Mouse (Mus musculus) hindbrain, embryonic 16.5 days (tissue): ENCODE measurements around the gene Snrpa. TPM values are rescaled to one million over a fixed set of nuclear protein-coding genes. Genes with fewer than 3 reads are reported as not detected.

ENCODE experiments used
- ATAC-seq: fragments of 200-750 bp; cut with Nextera tagmentation; 2 replicates; pipeline ENCODE4 v1.8.0; 2017; ENCODE audit warnings: moderate TSS enrichment, moderate library complexity
- H3K27ac ChIP-seq: fragments of 300-500 bp; sonication (generic); 2 replicates; pipeline ENCODE4 v1.5.1; 2014; ENCODE audit warnings: low read depth, mild to moderate bottlenecking, control low read depth, low read length, moderate library complexity
- H3K27me3 ChIP-seq: fragments of 300-500 bp; sonication (generic); replicated peaks from 2 replicates; pipeline ENCODE4 v1.6.1; 2014; ENCODE audit warnings: low read length; ENCODE audit not compliant: control insufficient read depth, insufficient read depth
- H3K36me3 ChIP-seq: fragments of 300-500 bp; sonication (generic); 2 replicates; pipeline ENCODE4 v1.6.1; 2014; ENCODE audit warnings: mild to moderate bottlenecking, low read length, moderate library complexity, mixed read lengths; ENCODE audit not compliant: control insufficient read depth, insufficient read depth
- H3K4me1 ChIP-seq: fragments of 300-500 bp; sonication (generic); 2 replicates; pipeline ENCODE4 v1.6.1; 2014; ENCODE audit warnings: low read depth, low read length; ENCODE audit not compliant: control insufficient read depth, insufficient read depth
- H3K4me2 ChIP-seq: fragments of 300-500 bp; sonication (generic); 2 replicates; pipeline ENCODE4 v1.6.1; 2014; ENCODE audit warnings: mild to moderate bottlenecking, low read length, control low read depth, moderate library complexity
- H3K4me3 ChIP-seq: fragments of 300-500 bp; sonication (generic); 2 replicates; pipeline ENCODE4 v1.5.1; 2014; ENCODE audit warnings: mild to moderate bottlenecking, low read length, control low read depth, moderate library complexity
- H3K9ac ChIP-seq: fragments of 300-500 bp; sonication (generic); 2 replicates; pipeline ENCODE4 v1.6.1; 2014; ENCODE audit warnings: low read depth, mild to moderate bottlenecking, control low read depth, low read length, moderate library complexity
- H3K9me3 ChIP-seq: fragments of 300-500 bp; sonication (generic); 2 replicates; pipeline ENCODE4 v1.6.1; 2014; ENCODE audit warnings: mild to moderate bottlenecking, low read length, moderate library complexity; ENCODE audit not compliant: control insufficient read depth
- WGBS: fragments of 180-500 bp; shearing (Covaris S2); extraction: QIAGEN DNeasy Blood & Tissue Kit; methylation state at CpG from one replicate; pipeline ENCODE4 v1.1.7; 2014; 5-methylcytosine and 5-hydroxymethylcytosine counted together
- polyA plus RNA-seq: library from polyadenylated mRNA; unstranded; fragments of >200 nt; fragmentation: Nextera tagmentation; extraction: Ambion mirVana; gene quantifications from 2 replicates; pipeline ENCODE4 v1.2.1, GENCODE M21; 2015

Snrpa gene
- polyA plus RNA-seq, 1 experiment from 2014 or later = 177 TPM

DNA sequence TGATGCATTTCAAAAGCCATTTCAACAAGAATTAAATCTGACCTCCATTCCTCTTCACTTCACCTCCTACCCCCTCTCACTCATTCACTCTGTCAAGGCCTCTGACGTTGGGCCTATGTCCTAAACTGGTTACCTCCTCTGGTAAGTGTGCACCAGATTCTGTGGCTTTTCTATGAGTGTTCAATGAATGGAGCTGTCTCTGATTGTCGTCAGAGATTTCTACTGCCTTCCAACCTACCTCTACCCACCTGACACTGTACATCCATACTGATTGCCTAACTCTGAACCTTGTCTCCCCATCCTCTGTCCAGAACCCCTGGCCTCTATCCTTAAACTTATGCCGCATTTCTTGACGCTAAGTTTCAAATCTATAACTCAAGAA lies 18.1 kb downstream of the Snrpa start:
- 21% methylated on average over 4 of the region's 4 CpGs for WGBS
- H3K4me1 ChIP-seq = peaks cover 9% of the 10 kb centered on the region
- peak overlapping the region; percentile 95 for H3K27ac ChIP-seq
- peak overlapping the region; percentile 56 for H3K4me2 ChIP-seq
- no peaks in the 10 kb centered on the region for H3K9me3 ChIP-seq
- H3K36me3 ChIP-seq = peaks cover 7% of the 10 kb centered on the region; the same call in 1 of the 2 replicates
- peak overlapping the region; percentile 79 for H3K9ac ChIP-seq
- no peaks in the 10 kb centered on the region for H3K27me3 ChIP-seq
- ATAC-seq = no peak
- peak overlapping the region; percentile 77 for H3K4me3 ChIP-seq

DNA sequence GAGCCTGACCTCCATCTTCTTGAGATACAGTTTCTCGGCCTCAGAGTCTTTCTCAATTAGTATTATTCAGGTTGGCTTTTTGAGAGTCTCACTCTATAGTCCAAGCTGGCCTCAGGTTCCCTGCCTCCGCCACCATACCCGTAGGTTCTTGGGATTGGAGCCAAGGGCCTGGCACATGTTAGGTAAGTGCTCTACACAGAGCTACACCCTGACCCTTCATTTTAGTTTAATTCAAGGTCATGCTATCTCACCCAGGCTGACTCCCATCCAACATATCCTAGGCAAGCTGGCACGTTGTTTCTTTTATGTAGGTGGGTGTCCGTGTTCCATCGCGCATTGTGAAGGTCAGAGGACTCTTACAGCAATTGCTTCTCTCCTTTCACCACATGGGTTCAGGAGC lies 21.2 kb downstream of the Snrpa start:
- Histone ChIP-seq H3K4me1 (peaks cover 9% of the 10 kb centered on the region), H3K4me2 (no peak overlapping the region), H3K4me3 (no peak overlapping the region), H3K9ac (no peak overlapping the region), H3K9me3 (no peaks in the 10 kb centered on the region), H3K27ac (no peak overlapping the region), H3K27me3 (no peaks in the 10 kb centered on the region), H3K36me3 (peaks cover 14% of the 10 kb centered on the region)
- no peak for ATAC-seq
- 95% methylated on average over 7 of the region's 7 CpGs for WGBS

- Histone ChIP-seq H3K36me3 (peaks cover 14% of the 10 kb centered on the region), H3K4me2 (no peak overlapping the region), H3K9me3 (no peaks in the 10 kb centered on the region), H3K27me3 (no peaks in the 10 kb centered on the region), H3K27ac (no peak overlapping the region), H3K4me1 (peaks cover 9% of the 10 kb centered on the region), H3K4me3 (no peak overlapping the region), H3K9ac (no peak overlapping the region)
- 97% methylated on average over 12 of the region's 15 CpGs for WGBS
- ATAC-seq = no peak
Observed at GRCm38 (mm10) chr7:27174496-27174895, 21.6 kb downstream of the Snrpa start.

GRCm38 (mm10) chr7:27170981-27171380 lies 25.1 kb downstream of the Snrpa start:
- no peak overlapping the region for H3K27ac ChIP-seq
- no peak overlapping the region for H3K4me3 ChIP-seq
- no peak overlapping the region for H3K9ac ChIP-seq
- H3K27me3 ChIP-seq = no peaks in the 10 kb centered on the region
- H3K4me2 ChIP-seq = no peak overlapping the region
- peaks cover 14% of the 10 kb centered on the region for H3K36me3 ChIP-seq
- no peak for ATAC-seq
- H3K4me1 ChIP-seq = peaks cover 9% of the 10 kb centered on the region
- no peaks in the 10 kb centered on the region for H3K9me3 ChIP-seq
- WGBS = 92% methylated on average over 3 of the region's 3 CpGs

GRCm38 (mm10) chr7:27168371-27168770 lies 27.7 kb downstream of the Snrpa start:
- 95% methylated on average over 5 of the region's 5 CpGs for WGBS
- no peak for ATAC-seq
- Histone ChIP-seq H3K4me1 (peaks cover 32% of the 10 kb centered on the region), H3K9me3 (no peaks in the 10 kb centered on the region), H3K27ac (no peak overlapping the region), H3K4me3 (no peak overlapping the region), H3K27me3 (no peaks in the 10 kb centered on the region), H3K9ac (no peak overlapping the region), H3K36me3 (peaks cover 11% of the 10 kb centered on the region), H3K4me2 (no peak overlapping the region)

DNA sequence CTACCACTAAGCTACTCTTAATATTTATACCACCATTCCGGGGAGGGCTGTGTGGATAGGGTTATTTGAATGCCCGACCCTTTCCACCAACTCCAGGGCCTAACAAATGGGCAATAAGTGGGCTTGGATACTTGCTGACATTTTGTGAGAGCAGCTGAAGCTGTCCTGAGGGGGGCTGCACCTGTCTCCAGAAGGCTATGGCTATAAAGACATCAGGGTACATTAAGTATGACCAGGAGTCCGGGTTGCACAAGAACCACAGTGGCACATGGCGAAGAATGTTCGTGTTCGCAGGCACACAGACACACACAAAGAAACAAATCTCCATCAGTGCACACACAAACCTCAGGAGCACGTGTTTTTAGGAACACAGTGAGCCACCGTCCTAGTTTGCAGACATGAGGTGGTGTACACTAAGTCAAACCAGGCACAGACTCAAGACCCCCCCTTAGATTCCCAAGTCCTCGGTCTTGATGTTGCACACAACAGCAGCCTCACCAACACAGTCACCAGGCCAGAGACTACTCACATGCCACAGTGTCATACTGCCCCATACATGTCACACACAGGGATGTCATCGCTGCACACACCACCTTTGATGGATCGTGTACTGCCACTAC lies 28.5 kb downstream of the Snrpa start:
- 77% methylated on average over 11 of the region's 11 CpGs for WGBS
- H3K9ac ChIP-seq = peak overlapping the region; percentile 91
- H3K4me3 ChIP-seq = peak overlapping the region; percentile 81
- H3K4me1 ChIP-seq = peaks cover 39% of the 10 kb centered on the region
- no peaks in the 10 kb centered on the region for H3K9me3 ChIP-seq
- peak overlapping the region; percentile 98 for H3K27ac ChIP-seq
- peaks cover 7% of the 10 kb centered on the region for H3K36me3 ChIP-seq
- 0 out of 2 replicates have a peak, but pooled peaks have one; percentile 3 for ATAC-seq
- peak overlapping the region; percentile 85 for H3K4me2 ChIP-seq
- H3K27me3 ChIP-seq = no peaks in the 10 kb centered on the region

- peak within 1 kb of the TSS; percentile 81 for H3K4me3 ChIP-seq
- peaks cover 46% of the 10 kb centered on the region for H3K4me1 ChIP-seq
- peak; percentile 81 for ATAC-seq
- peak within 1 kb of the TSS; percentile 98 for H3K27ac ChIP-seq
- WGBS = 1% methylated on average over 61 of the region's 61 CpGs
- peak within 1 kb of the TSS; percentile 91 for H3K9ac ChIP-seq
- H3K36me3 ChIP-seq = peaks cover 4% of the 10 kb centered on the region; the same call in 1 of the 2 replicates
- H3K27me3 ChIP-seq = no peaks in the 10 kb centered on the region
- H3K4me2 ChIP-seq = peak within 1 kb of the TSS; percentile 85
- H3K9me3 ChIP-seq = no peaks in the 10 kb centered on the region
Observed at GRCm38 (mm10) chr7:27166614-27167474, 29.2 kb downstream of the Snrpa start, which contains the start of gene Egln2. TSS of gene Egln2 (minus strand) at chr7:27166802.

GRCm38 (mm10) chr7:27166229-27166613 lies 29.9 kb downstream of the Snrpa start:
- H3K4me3 ChIP-seq = peak overlapping the region; percentile 81
- H3K36me3 ChIP-seq = peaks cover 4% of the 10 kb centered on the region; the same call in 1 of the 2 replicates
- WGBS = under 1% methylated on average over 26 of the region's 43 CpGs
- H3K9ac ChIP-seq = peak overlapping the region; percentile 91
- H3K4me2 ChIP-seq = peak overlapping the region; percentile 85
- ATAC-seq = peak; percentile 63
- peak overlapping the region; percentile 98 for H3K27ac ChIP-seq
- H3K4me1 ChIP-seq = peaks cover 52% of the 10 kb centered on the region
- no peaks in the 10 kb centered on the region for H3K9me3 ChIP-seq
- H3K27me3 ChIP-seq = no peaks in the 10 kb centered on the region

- H3K4me3 ChIP-seq = peak overlapping the region; percentile 81
- H3K36me3 ChIP-seq = peaks cover 4% of the 10 kb centered on the region; the same call in 1 of the 2 replicates
- H3K27me3 ChIP-seq = no peaks in the 10 kb centered on the region
- H3K4me1 ChIP-seq = peaks cover 57% of the 10 kb centered on the region
- no peaks in the 10 kb centered on the region for H3K9me3 ChIP-seq
- peak overlapping the region; percentile 98 for H3K27ac ChIP-seq
- peak overlapping the region; percentile 91 for H3K9ac ChIP-seq
- H3K4me2 ChIP-seq = peak overlapping the region; percentile 85
- under 1% methylated on average over 8 of the region's 8 CpGs for WGBS
- 0 out of 2 replicates have a peak, but pooled peaks have one; percentile 1 for ATAC-seq
Observed at GRCm38 (mm10) chr7:27165696-27166095, 30.4 kb downstream of the Snrpa start.
